Mouse (Mus musculus) neural tube, embryonic 12.5 days (tissue): ENCODE results near the gene Tmem106c. TPM values are rescaled to one million over a fixed set of nuclear protein-coding genes. Genes with fewer than 3 reads are reported as not detected.

Experiments
- ATAC-seq: fragments of 200-750 bp; cut with Nextera tagmentation; 2 replicates; pipeline ENCODE4 v1.8.0; 2017; ENCODE audit warnings: low read depth, mild to moderate bottlenecking, moderate TSS enrichment, moderate library complexity; ENCODE audit not compliant: low FRiP score
- H3K27ac ChIP-seq: fragments of 300-500 bp; sonication (generic); 2 replicates; pipeline ENCODE4 v1.5.1; 2016
- H3K27me3 ChIP-seq: fragments of 300-500 bp; sonication (generic); replicated peaks from 2 replicates; pipeline ENCODE4 v1.6.1; 2016; ENCODE audit warnings: mild to moderate bottlenecking
- H3K36me3 ChIP-seq: fragments of 300-500 bp; sonication (generic); 2 replicates; pipeline ENCODE4 v1.6.1; 2016; ENCODE audit warnings: mild to moderate bottlenecking
- H3K4me1 ChIP-seq: fragments of 300-500 bp; sonication (generic); 2 replicates; pipeline ENCODE4 v1.6.1; 2016
- H3K4me2 ChIP-seq: fragments of 300-500 bp; sonication (generic); replicated peaks from 2 replicates; pipeline ENCODE4 v1.6.1; 2016; ENCODE audit warnings: mild to moderate bottlenecking
- H3K4me3 ChIP-seq: fragments of 300-500 bp; sonication (generic); 2 replicates; pipeline ENCODE4 v1.5.1; 2016
- H3K9ac ChIP-seq: fragments of 300-500 bp; sonication (generic); 2 replicates; pipeline ENCODE4 v1.6.1; 2016; ENCODE audit warnings: mild to moderate bottlenecking
- H3K9me3 ChIP-seq: fragments of 300-500 bp; sonication (generic); 2 replicates; pipeline ENCODE4 v1.6.1; 2016; ENCODE audit warnings: mild to moderate bottlenecking
- WGBS: fragments of 180-500 bp; shearing (Covaris S2); methylation state at CpG from one replicate; pipeline ENCODE4 v1.1.7; 2016; 5-methylcytosine and 5-hydroxymethylcytosine counted together
- polyA plus RNA-seq: library from polyadenylated mRNA; unstranded; fragments of >200 nt; fragmentation: Nextera tagmentation; extraction: Ambion mirVana; gene quantifications from 2 replicates; pipeline ENCODE4 v1.2.1, GENCODE M21; 2016

Tmem106c gene
- polyA plus RNA-seq, 1 experiment from 2014 or later, result 50.8 TPM

GRCm38 (mm10) chr15:97990721-97991120, 26.7 kb downstream of the Tmem106c start:
- no peak for ATAC-seq
- no peak overlapping the region for H3K4me3 ChIP-seq
- H3K27me3 ChIP-seq, result no peaks in the 10 kb centered on the region
- H3K9me3 ChIP-seq, result no peaks in the 10 kb centered on the region
- peak overlapping the region; percentile 17 for H3K27ac ChIP-seq
- peak overlapping the region; percentile 49 for H3K4me2 ChIP-seq
- H3K4me1 ChIP-seq, result peaks cover 48% of the 10 kb centered on the region
- H3K9ac ChIP-seq, result peak overlapping the region; percentile 30
- H3K36me3 ChIP-seq, result peaks cover 49% of the 10 kb centered on the region
- WGBS, result 16% methylated on average over 4 of the region's 4 CpGs

- no peaks in the 10 kb centered on the region for H3K27me3 ChIP-seq
- H3K9ac ChIP-seq, result peak overlapping the region; percentile 30; the same call in 1 of the 2 replicates
- H3K36me3 ChIP-seq, result peaks cover 49% of the 10 kb centered on the region
- H3K4me1 ChIP-seq, result peaks cover 53% of the 10 kb centered on the region
- no peaks in the 10 kb centered on the region for H3K9me3 ChIP-seq
- ATAC-seq, result no peak
- H3K4me2 ChIP-seq, result peak overlapping the region; percentile 49
- no peak overlapping the region for H3K4me3 ChIP-seq
- WGBS, result 10% methylated on average over 12 of the region's 12 CpGs
- H3K27ac ChIP-seq, result peak overlapping the region; percentile 17
Measured at GRCm38 (mm10) chr15:97991285-97991895, 27.4 kb downstream of the Tmem106c start.

- H3K36me3 ChIP-seq, result peaks cover 42% of the 10 kb centered on the region
- ATAC-seq, result no peak
- WGBS, result 37% methylated on average over 13 of the region's 13 CpGs
Measured at GRCm38 (mm10) chr15:97992027-97992711, 28.2 kb downstream of the Tmem106c start.

GRCm38 (mm10) chr15:97992712-97993286, 28.8 kb downstream of the Tmem106c start:
- 2% methylated on average over 18 of the region's 18 CpGs for WGBS
- H3K27ac ChIP-seq, result peak overlapping the region; percentile 54
- peak; percentile 92 for ATAC-seq
- H3K9ac ChIP-seq, result peak overlapping the region; percentile 10; the same call in 1 of the 2 replicates
- H3K27me3 ChIP-seq, result no peaks in the 10 kb centered on the region
- H3K4me3 ChIP-seq, result no peak overlapping the region
- peaks cover 58% of the 10 kb centered on the region for H3K4me1 ChIP-seq
- peak overlapping the region; percentile 45 for H3K4me2 ChIP-seq
- H3K9me3 ChIP-seq, result no peaks in the 10 kb centered on the region
- H3K36me3 ChIP-seq, result peaks cover 38% of the 10 kb centered on the region

More at GRCm38 (mm10) chr15:97992027-97992711, 28.2 kb downstream of the Tmem106c start:
- peak overlapping the region; percentile 54 for H3K27ac ChIP-seq
- H3K27me3 ChIP-seq, result no peaks in the 10 kb centered on the region
- H3K4me2 ChIP-seq, result peak overlapping the region; percentile 45
- no peaks in the 10 kb centered on the region for H3K9me3 ChIP-seq
- peak overlapping the region; percentile 10; the same call in 1 of the 2 replicates for H3K9ac ChIP-seq
- no peak overlapping the region for H3K4me3 ChIP-seq
- peaks cover 55% of the 10 kb centered on the region for H3K4me1 ChIP-seq

- 59% methylated on average over 13 of the region's 13 CpGs for WGBS
- Histone ChIP-seq H3K27ac (no peak overlapping the region), H3K4me1 (peaks cover 64% of the 10 kb centered on the region), H3K36me3 (peaks cover 35% of the 10 kb centered on the region), H3K4me2 (no peak overlapping the region), H3K9me3 (no peaks in the 10 kb centered on the region), H3K9ac (no peak overlapping the region), H3K4me3 (no peak overlapping the region), H3K27me3 (no peaks in the 10 kb centered on the region)
- no peak for ATAC-seq
Measured at GRCm38 (mm10) chr15:97996716-97997256, 32.8 kb downstream of the Tmem106c start.

- Histone ChIP-seq H3K4me2 (peak overlapping the region; percentile 85), H3K27me3 (peaks cover 11% of the 10 kb centered on the region; the same call in 1 of the 2 replicates), H3K9me3 (no peaks in the 10 kb centered on the region), H3K27ac (no peak overlapping the region), H3K36me3 (peaks cover 32% of the 10 kb centered on the region), H3K4me1 (peaks cover 67% of the 10 kb centered on the region), H3K9ac (0 out of 2 replicates have a peak overlapping the region, but pooled peaks have one; percentile 21), H3K4me3 (no peak overlapping the region)
- WGBS, result 28% methylated on average over 13 of the region's 13 CpGs
- ATAC-seq, result no peak
Measured at GRCm38 (mm10) chr15:97999546-97999945, 35.5 kb downstream of the Tmem106c start.

GRCm38 (mm10) chr15:97999991-98000390, 36.0 kb downstream of the Tmem106c start:
- Histone ChIP-seq H3K4me3 (no peak overlapping the region), H3K9ac (0 out of 2 replicates have a peak overlapping the region, but pooled peaks have one; percentile 21), H3K36me3 (peaks cover 28% of the 10 kb centered on the region), H3K27ac (no peak overlapping the region), H3K9me3 (no peaks in the 10 kb centered on the region), H3K4me2 (peak overlapping the region; percentile 85), H3K4me1 (peaks cover 71% of the 10 kb centered on the region), H3K27me3 (peaks cover 15% of the 10 kb centered on the region; the same call in 1 of the 2 replicates)
- 4% methylated on average over 7 of the region's 7 CpGs for WGBS
- no peak for ATAC-seq

GRCm38 (mm10) chr15:98001321-98002112, 37.5 kb downstream of the Tmem106c start:
- WGBS, result 1% methylated on average over 37 of the region's 37 CpGs
- peaks cover 15% of the 10 kb centered on the region for H3K36me3 ChIP-seq
- H3K9ac ChIP-seq, result peak overlapping the region; percentile 81
- H3K9me3 ChIP-seq, result no peaks in the 10 kb centered on the region
- peak overlapping the region; percentile 56 for H3K4me3 ChIP-seq
- peaks cover 69% of the 10 kb centered on the region for H3K4me1 ChIP-seq
- peak overlapping the region; percentile 65 for H3K27ac ChIP-seq
- H3K4me2 ChIP-seq, result peak overlapping the region; percentile 85
- H3K27me3 ChIP-seq, result peaks cover 19% of the 10 kb centered on the region; the same call in 1 of the 2 replicates
- ATAC-seq, result peak; percentile 13; the same call in 1 of the 2 replicates

- WGBS, result under 1% methylated on average over 42 of the region's 42 CpGs
- peak overlapping the region; percentile 56 for H3K4me3 ChIP-seq
- peak overlapping the region; percentile 65 for H3K27ac ChIP-seq
- H3K36me3 ChIP-seq, result peaks cover 15% of the 10 kb centered on the region
- H3K4me1 ChIP-seq, result peaks cover 69% of the 10 kb centered on the region
- H3K4me2 ChIP-seq, result peak overlapping the region; percentile 85
- peaks cover 19% of the 10 kb centered on the region; the same call in 1 of the 2 replicates for H3K27me3 ChIP-seq
- no peaks in the 10 kb centered on the region for H3K9me3 ChIP-seq
- ATAC-seq, result peak; percentile 49
- peak overlapping the region; percentile 81 for H3K9ac ChIP-seq
Measured at GRCm38 (mm10) chr15:98002113-98002990, 38.4 kb downstream of the Tmem106c start.

GRCm38 (mm10) chr15:98002991-98003821, 39.2 kb downstream of the Tmem106c start:
- Histone ChIP-seq H3K27me3 (peaks cover 19% of the 10 kb centered on the region; the same call in 1 of the 2 replicates), H3K4me2 (peak overlapping the region; percentile 85), H3K4me1 (peaks cover 61% of the 10 kb centered on the region), H3K4me3 (peak overlapping the region; percentile 56), H3K36me3 (peaks cover 8% of the 10 kb centered on the region), H3K27ac (peak overlapping the region; percentile 65), H3K9ac (peak overlapping the region; percentile 81), H3K9me3 (no peaks in the 10 kb centered on the region)
- under 1% methylated on average over 42 of the region's 42 CpGs for WGBS
- peak; percentile 17; the same call in 1 of the 2 replicates for ATAC-seq
